Mouse (Mus musculus) liver, postnatal 0 days (tissue): ENCODE results near the gene Chrm3.

Experiments
- CTCF ChIP-seq: sonication (generic); IDR thresholded peaks from 2 replicates; pipeline ENCODE4 v1.5.1; 2016; ENCODE audit warnings: antibody characterized with exemption, low read depth
- EP300 ChIP-seq: IDR thresholded peaks from 2 replicates; pipeline ENCODE4 v1.6.1; 2016; ENCODE audit warnings: antibody characterized with exemption, low read depth, mild to moderate bottlenecking

GRCm38 (mm10) chr13:10220403-10220802 lies 140.2 kb downstream of the Chrm3 start:
- TF ChIP-seq EP300 (no peak), CTCF (no peak)
